Mouse (Mus musculus): ENCODE results near the gene Fndc3b. TPM values are rescaled to one million over a fixed set of nuclear protein-coding genes. Genes with fewer than 3 reads are reported as not detected.

Fndc3b gene
- polyA plus RNA-seq, 1 experiment: 14.2 TPM

DNA sequence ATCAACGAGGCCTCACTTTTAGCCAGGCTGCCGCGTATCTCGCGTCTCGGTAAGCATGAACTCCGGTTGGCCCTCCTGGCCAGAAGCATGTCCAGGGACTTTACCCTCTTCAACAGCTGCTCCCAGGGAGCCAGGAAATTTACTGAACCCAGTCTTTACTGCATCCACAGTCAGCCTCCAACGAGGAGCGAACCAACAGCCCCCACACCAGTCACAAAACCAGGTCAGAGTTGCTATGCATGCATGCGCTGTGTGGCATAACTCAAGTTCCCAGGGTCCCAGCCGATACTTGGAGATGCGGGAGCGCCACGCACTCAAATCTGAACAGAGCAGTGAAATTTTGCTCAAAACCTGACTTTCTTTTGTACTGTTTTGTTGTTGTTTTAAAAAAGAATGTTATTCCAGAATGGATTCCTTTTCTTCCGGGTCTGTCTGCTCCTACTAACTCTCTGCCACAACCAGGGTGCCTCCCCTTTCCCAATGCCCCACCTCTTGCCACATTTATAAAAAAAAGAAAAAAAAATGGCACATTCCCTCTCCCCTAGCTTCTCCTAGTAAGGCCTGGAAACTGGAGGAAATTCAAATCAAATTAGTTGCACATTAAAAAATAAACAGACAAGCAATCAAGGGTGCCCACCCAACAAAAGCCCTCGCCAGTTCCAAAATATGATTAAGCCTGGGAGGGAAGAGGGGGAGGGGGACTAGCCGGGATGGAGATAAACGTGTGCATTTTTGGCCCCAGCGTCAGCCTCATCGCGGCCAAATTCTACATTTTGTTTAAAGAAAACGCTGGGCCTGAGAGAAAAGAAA, 1.8 kb downstream of the Fndc3b start:
- TF ChIP-seq CTCF (conservative IDR thresholded peaks at IDR 0.05; ENCODE audit: insufficient read depth, insufficient read length, low read depth, low read length) (no peak), POLR2A (IDR thresholded peaks at IDR 0.05; ENCODE audit: low read depth, low read length) (no peak)
- DNase-seq: peak; percentile 84
- Histone ChIP-seq H3K4me3 (ENCODE audit: insufficient read depth, low read depth, low read length) (peak overlapping the region; percentile 60), H3K27ac (ENCODE audit: insufficient read depth, low read depth, low read length) (peak overlapping the region; percentile 40), H3K4me1 (ENCODE audit: control insufficient read depth, insufficient read depth, low read length) (peaks cover 11% of the 10 kb centered on the region), H3K36me3 (ENCODE audit: control insufficient read depth, insufficient read depth, low read length) (no peaks in the 10 kb centered on the region), H3K27me3 (replicated peaks; ENCODE audit: control insufficient read depth, insufficient read depth, low read length) (no peaks in the 10 kb centered on the region)
- WGBS: 5% methylated on average over 22 of the region's 22 CpGs

DNA sequence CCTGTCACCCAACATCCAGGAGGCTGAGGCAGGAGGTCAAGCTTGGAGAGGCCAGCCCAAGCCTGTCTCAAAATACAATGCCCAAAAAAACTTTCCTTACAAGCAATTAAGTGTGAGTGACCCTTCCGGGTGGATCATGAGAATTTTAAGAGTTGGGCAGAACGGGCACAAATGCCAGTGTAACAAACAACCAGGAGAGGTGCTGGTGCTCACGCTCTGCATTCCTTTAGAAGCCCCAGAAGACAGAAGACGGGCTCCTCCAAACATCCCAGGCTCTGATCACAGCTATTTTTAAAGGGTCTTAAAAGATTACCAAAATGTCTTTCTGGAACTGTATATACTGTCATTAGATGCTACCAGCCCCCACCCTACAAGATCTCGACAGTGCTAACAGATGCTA, 2.5 kb downstream of the Fndc3b start:
- Histone ChIP-seq H3K36me3 (ENCODE audit: control insufficient read depth, insufficient read depth, low read length) (no peaks in the 10 kb centered on the region), H3K27ac (ENCODE audit: insufficient read depth, low read depth, low read length) (0 out of 2 replicates have a peak overlapping the region, but pooled peaks have one; percentile 40), H3K27me3 (replicated peaks; ENCODE audit: control insufficient read depth, insufficient read depth, low read length) (no peaks in the 10 kb centered on the region), H3K4me3 (ENCODE audit: insufficient read depth, low read depth, low read length) (peak overlapping the region; percentile 1; the same call in 1 of the 2 replicates), H3K4me1 (ENCODE audit: control insufficient read depth, insufficient read depth, low read length) (peaks cover 13% of the 10 kb centered on the region)
- 14% methylated on average over 5 of the region's 5 CpGs for WGBS
- no peak for TF ChIP-seq CTCF (conservative IDR thresholded peaks at IDR 0.05; ENCODE audit: insufficient read depth, insufficient read length, low read depth, low read length)
- TF ChIP-seq POLR2A (IDR thresholded peaks at IDR 0.05; ENCODE audit: low read depth, low read length): no peak
- no peak for DNase-seq

DNA sequence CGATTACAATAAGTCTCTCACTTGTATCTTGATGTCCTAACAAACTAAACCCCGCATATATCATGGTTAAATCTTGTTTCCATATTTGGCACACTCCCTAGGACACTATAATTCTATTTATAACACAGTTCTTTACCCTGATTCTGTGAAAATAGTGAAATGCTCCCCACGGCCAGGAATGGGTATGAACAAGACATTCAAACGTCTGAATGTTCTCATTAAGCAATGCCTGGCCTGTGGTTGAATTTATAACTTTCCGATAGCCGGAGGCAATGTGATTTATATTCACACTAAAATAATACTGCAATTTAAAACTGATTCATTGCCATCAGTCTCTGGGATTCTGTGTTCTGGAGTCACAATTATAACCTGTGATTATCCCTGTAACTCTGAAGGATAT, 5.3 kb downstream of the Fndc3b start:
- H3K36me3 ChIP-seq (ENCODE audit: control insufficient read depth, insufficient read depth, low read length): no peaks in the 10 kb centered on the region
- no peaks in the 10 kb centered on the region for H3K27me3 ChIP-seq (replicated peaks; ENCODE audit: control insufficient read depth, insufficient read depth, low read length)
- TF ChIP-seq POLR2A (IDR thresholded peaks at IDR 0.05; ENCODE audit: low read depth, low read length) (no peak), CTCF (conservative IDR thresholded peaks at IDR 0.05; ENCODE audit: insufficient read depth, insufficient read length, low read depth, low read length) (no peak)
- peaks cover 13% of the 10 kb centered on the region for H3K4me1 ChIP-seq (ENCODE audit: control insufficient read depth, insufficient read depth, low read length)
- H3K4me3 ChIP-seq (ENCODE audit: insufficient read depth, low read depth, low read length): no peak overlapping the region
- DNase-seq: no peak
- WGBS: 38% methylated on average over 6 of the region's 6 CpGs
- no peak overlapping the region for H3K27ac ChIP-seq (ENCODE audit: insufficient read depth, low read depth, low read length)

- H3K4me1 ChIP-seq (ENCODE audit: control insufficient read depth, insufficient read depth, low read length): peaks cover 13% of the 10 kb centered on the region
- H3K36me3 ChIP-seq (ENCODE audit: control insufficient read depth, insufficient read depth, low read length): no peaks in the 10 kb centered on the region
- WGBS: 41% methylated on average over 4 of the region's 4 CpGs
- TF ChIP-seq POLR2A (IDR thresholded peaks at IDR 0.05; ENCODE audit: low read depth, low read length) (no peak), CTCF (conservative IDR thresholded peaks at IDR 0.05; ENCODE audit: insufficient read depth, insufficient read length, low read depth, low read length) (no peak)
- DNase-seq: no peak
- no peak overlapping the region for H3K4me3 ChIP-seq (ENCODE audit: insufficient read depth, low read depth, low read length)
- H3K27ac ChIP-seq (ENCODE audit: insufficient read depth, low read depth, low read length): no peak overlapping the region
- no peaks in the 10 kb centered on the region for H3K27me3 ChIP-seq (replicated peaks; ENCODE audit: control insufficient read depth, insufficient read depth, low read length)
These were observed 6.1 kb downstream of the Fndc3b start for GRCm38 (mm10) chr3:27705056-27705455.

GRCm38 (mm10) chr3:27704641-27705040, 6.5 kb downstream of the Fndc3b start:
- Histone ChIP-seq H3K4me3 (ENCODE audit: insufficient read depth, low read depth, low read length) (no peak overlapping the region), H3K27me3 (replicated peaks; ENCODE audit: control insufficient read depth, insufficient read depth, low read length) (no peaks in the 10 kb centered on the region), H3K4me1 (ENCODE audit: control insufficient read depth, insufficient read depth, low read length) (peaks cover 16% of the 10 kb centered on the region), H3K36me3 (ENCODE audit: control insufficient read depth, insufficient read depth, low read length) (no peaks in the 10 kb centered on the region), H3K27ac (ENCODE audit: insufficient read depth, low read depth, low read length) (no peak overlapping the region)
- DNase-seq: no peak
- TF ChIP-seq CTCF (conservative IDR thresholded peaks at IDR 0.05; ENCODE audit: insufficient read depth, insufficient read length, low read depth, low read length) (no peak), POLR2A (IDR thresholded peaks at IDR 0.05; ENCODE audit: low read depth, low read length) (no peak)
- 44% methylated on average over 9 of the region's 9 CpGs for WGBS

DNA sequence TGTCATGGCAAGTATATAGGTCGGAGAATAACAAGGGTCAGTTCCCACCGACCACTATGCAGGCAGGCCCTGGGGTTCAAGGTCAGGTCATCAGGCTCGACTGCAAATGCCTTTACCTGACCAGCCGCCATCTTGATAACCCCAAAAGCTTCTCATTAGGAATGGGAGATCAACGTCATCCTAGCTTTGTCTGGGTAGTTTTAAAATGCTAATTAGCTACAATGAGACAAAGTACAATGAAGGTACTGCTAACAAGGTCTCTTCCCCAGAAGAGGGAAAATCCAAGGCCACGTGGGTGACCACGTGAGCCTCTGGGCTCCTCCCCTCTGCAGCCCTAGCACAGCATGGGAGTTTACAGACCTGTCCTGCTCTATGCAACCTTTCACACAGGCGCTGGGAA, 7.6 kb downstream of the Fndc3b start:
- TF ChIP-seq POLR2A (IDR thresholded peaks at IDR 0.05; ENCODE audit: low read depth, low read length): no peak
- no peak for TF ChIP-seq CTCF (conservative IDR thresholded peaks at IDR 0.05; ENCODE audit: insufficient read depth, insufficient read length, low read depth, low read length)
- Histone ChIP-seq H3K27ac (ENCODE audit: insufficient read depth, low read depth, low read length) (no peak overlapping the region), H3K4me1 (ENCODE audit: control insufficient read depth, insufficient read depth, low read length) (peaks cover 20% of the 10 kb centered on the region), H3K36me3 (ENCODE audit: control insufficient read depth, insufficient read depth, low read length) (no peaks in the 10 kb centered on the region), H3K27me3 (replicated peaks; ENCODE audit: control insufficient read depth, insufficient read depth, low read length) (no peaks in the 10 kb centered on the region), H3K4me3 (ENCODE audit: insufficient read depth, low read depth, low read length) (no peak overlapping the region)
- whole genome bisulfite sequencing: 83% methylated on average over 8 of the region's 8 CpGs
- DNase-seq: no peak

DNA sequence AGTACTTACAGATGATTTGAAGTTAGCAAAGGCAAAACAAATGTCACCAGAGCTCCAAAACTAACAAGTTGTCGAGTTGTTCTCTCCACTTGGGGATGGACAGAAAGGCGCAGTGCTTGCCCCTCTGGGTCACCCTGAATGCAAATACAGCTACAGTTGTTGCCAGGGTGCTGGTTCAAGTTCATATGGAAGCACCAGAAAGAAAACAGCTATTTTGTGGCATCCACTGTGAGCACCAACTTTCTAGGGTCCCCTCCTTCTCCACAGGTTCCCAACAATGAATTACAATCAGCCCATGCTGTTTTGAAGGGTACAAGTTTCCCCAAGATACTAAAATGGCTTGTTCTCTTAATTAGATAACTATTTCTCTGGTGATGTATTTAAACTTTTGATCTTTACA, 8.0 kb downstream of the Fndc3b start:
- no peaks in the 10 kb centered on the region for H3K36me3 ChIP-seq (ENCODE audit: control insufficient read depth, insufficient read depth, low read length)
- no peak overlapping the region for H3K27ac ChIP-seq (ENCODE audit: insufficient read depth, low read depth, low read length)
- no peak for TF ChIP-seq CTCF (conservative IDR thresholded peaks at IDR 0.05; ENCODE audit: insufficient read depth, insufficient read length, low read depth, low read length)
- no peak for TF ChIP-seq POLR2A (IDR thresholded peaks at IDR 0.05; ENCODE audit: low read depth, low read length)
- WGBS: 97% methylated on average over 2 of the region's 2 CpGs
- no peak for DNase-seq
- peaks cover 21% of the 10 kb centered on the region for H3K4me1 ChIP-seq (ENCODE audit: control insufficient read depth, insufficient read depth, low read length)
- no peak overlapping the region for H3K4me3 ChIP-seq (ENCODE audit: insufficient read depth, low read depth, low read length)
- no peaks in the 10 kb centered on the region for H3K27me3 ChIP-seq (replicated peaks; ENCODE audit: control insufficient read depth, insufficient read depth, low read length)

All from kidney, adult 2 months (tissue).